Mouse (Mus musculus) megakaryocyte, embryonic 14.5 days (primary cell): ENCODE results near the gene Kdf1. TPM values are rescaled to one million over a fixed set of nuclear protein-coding genes. Genes with fewer than 3 reads are reported as not detected.

ENCODE experiments used
- H3K27me3 ChIP-seq: replicated peaks from 2 replicates; pipeline ENCODE3; 2012; ENCODE audit warnings: inconsistent platforms
- H3K36me3 ChIP-seq: replicated peaks from 2 replicates; pipeline ENCODE3; 2012; ENCODE audit warnings: low read length, inconsistent platforms, mixed read lengths
- H3K4me1 ChIP-seq: 2 replicates; pipeline ENCODE4 v1.6.1; 2012; ENCODE audit warnings: inconsistent platforms
- H3K4me3 ChIP-seq: replicated peaks from 2 replicates; pipeline ENCODE3; 2012; ENCODE audit warnings: moderate library complexity, mild to moderate bottlenecking, inconsistent platforms
- H3K9me3 ChIP-seq: 2 replicates; pipeline ENCODE4 v1.6.1; 2012; ENCODE audit warnings: inconsistent platforms
- FLI1 ChIP-seq: IDR thresholded peaks from 2 replicates; pipeline ENCODE4 v1.6.1; 2012; ENCODE audit warnings: low read length, inconsistent platforms, mixed read lengths
- GATA1 ChIP-seq: IDR thresholded peaks from 3 replicates; pipeline ENCODE4 v1.6.1; 2012; ENCODE audit warnings: mixed read lengths, low read length, inconsistent platforms, borderline replicate concordance
- polyA plus RNA-seq: library from polyadenylated mRNA; stranded (reverse); fragments of >175 nt; gene quantifications from 2 replicates; pipeline ENCODE4 v1.2.3, GENCODE M21; 2012; ENCODE audit warnings: low replicate concordance; ENCODE audit not compliant: insufficient read depth

The Kdf1 gene
- 0.83 and 4.7 TPM in 2 replicates for polyA plus RNA-seq

GRCm38 (mm10) chr4:133518601-133519368, at the start of gene Kdf1:
Gene Kdf1 (plus strand): TSS chr4:133518963.
- no peaks in the 10 kb centered on the region for H3K9me3 ChIP-seq
- H3K27me3 ChIP-seq = peaks cover 74% of the 10 kb centered on the region
- H3K4me1 ChIP-seq = peaks cover 12% of the 10 kb centered on the region
- no peaks in the 10 kb centered on the region for H3K36me3 ChIP-seq
- peak within 1 kb of the TSS; percentile 88 for H3K4me3 ChIP-seq
- TF ChIP-seq GATA1 (no peak), FLI1 (no peak)

- Histone ChIP-seq H3K36me3 (no peaks in the 10 kb centered on the region), H3K27me3 (peaks cover 39% of the 10 kb centered on the region), H3K4me1 (peaks cover 23% of the 10 kb centered on the region), H3K9me3 (peaks cover 4% of the 10 kb centered on the region; the same call in 1 of the 2 replicates), H3K4me3 (no peak overlapping the region)
- TF ChIP-seq FLI1 (no peak), GATA1 (no peak)
These were observed 49.6 kb upstream of the Kdf1 start for GRCm38 (mm10) chr4:133469122-133469521.

DNA sequence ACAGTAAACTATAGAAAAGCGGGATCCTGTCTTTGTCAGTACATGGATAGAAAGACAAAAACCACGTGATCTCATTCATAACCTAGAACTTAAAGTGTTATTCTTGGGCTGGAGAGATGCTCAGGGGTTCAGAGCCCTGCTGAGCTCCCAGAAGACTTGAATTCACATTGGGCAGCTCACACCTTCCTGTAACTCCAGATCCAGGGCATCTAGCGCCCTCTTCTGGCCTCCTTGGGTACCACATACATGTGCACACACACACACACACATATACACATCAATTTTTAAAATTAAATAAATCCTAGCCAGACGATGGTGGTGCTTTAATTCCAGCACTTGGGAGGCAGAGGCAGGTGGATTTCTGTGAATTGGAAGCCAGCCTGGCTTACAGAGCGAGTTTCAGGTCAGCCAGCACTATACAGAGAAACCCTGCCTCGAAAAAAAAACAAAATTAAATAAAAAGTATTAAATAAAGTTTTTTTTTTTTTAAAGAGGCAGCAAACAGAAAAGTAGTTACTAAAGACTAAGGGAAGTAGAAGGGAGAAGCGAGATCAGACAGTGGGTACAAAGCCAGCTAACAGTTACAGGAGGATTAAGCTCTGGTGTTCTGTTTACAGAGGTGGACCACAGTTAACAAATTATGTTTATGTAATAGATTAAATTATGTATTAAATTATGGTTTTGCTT, 47.5 kb upstream of the Kdf1 start:
- TF ChIP-seq FLI1 (no peak), GATA1 (no peak)
- peaks cover 47% of the 10 kb centered on the region for H3K27me3 ChIP-seq
- no peaks in the 10 kb centered on the region for H3K36me3 ChIP-seq
- H3K4me1 ChIP-seq = peaks cover 21% of the 10 kb centered on the region
- H3K4me3 ChIP-seq = no peak overlapping the region
- peaks cover 4% of the 10 kb centered on the region; the same call in 1 of the 2 replicates for H3K9me3 ChIP-seq

DNA sequence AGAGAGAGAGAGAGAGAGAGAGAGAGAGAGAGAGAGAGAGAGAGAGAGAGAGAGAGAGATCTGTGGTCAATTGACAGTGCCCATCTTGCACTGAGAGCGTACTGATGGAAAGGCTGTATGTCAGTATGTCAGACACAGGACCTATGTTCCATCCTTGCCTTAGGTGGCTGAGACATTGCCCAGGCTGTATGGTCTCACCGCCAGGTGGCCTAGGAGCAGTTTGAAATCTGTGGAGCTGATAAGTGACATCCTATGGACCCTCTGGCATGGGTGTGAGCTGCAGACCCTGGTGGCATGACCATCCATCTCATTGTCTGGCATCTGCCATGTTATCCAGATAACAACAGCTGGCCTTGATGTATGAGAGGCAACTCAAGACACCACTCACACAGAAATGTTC, 44.9 kb upstream of the Kdf1 start:
- Histone ChIP-seq H3K4me3 (no peak overlapping the region), H3K9me3 (peaks cover 4% of the 10 kb centered on the region; the same call in 1 of the 2 replicates), H3K4me1 (peaks cover 9% of the 10 kb centered on the region), H3K36me3 (no peaks in the 10 kb centered on the region), H3K27me3 (peaks cover 55% of the 10 kb centered on the region)
- no peak for TF ChIP-seq GATA1
- no peak for TF ChIP-seq FLI1

- H3K4me1 ChIP-seq = peaks cover 29% of the 10 kb centered on the region
- H3K36me3 ChIP-seq = no peaks in the 10 kb centered on the region
- H3K27me3 ChIP-seq = peaks cover 87% of the 10 kb centered on the region
- TF ChIP-seq GATA1 (no peak), FLI1 (no peak)
- no peaks in the 10 kb centered on the region for H3K9me3 ChIP-seq
- peak within 1 kb of the TSS; percentile 90 for H3K4me3 ChIP-seq
These were observed 39.1 kb upstream of the Kdf1 start, which contains the start of gene Tent5b for GRCm38 (mm10) chr4:133479458-133480184. Gene Tent5b (plus strand): TSS chr4:133480132.

GRCm38 (mm10) chr4:133480185-133480537, 38.6 kb upstream of the Kdf1 start:
- no peaks in the 10 kb centered on the region for H3K9me3 ChIP-seq
- H3K4me3 ChIP-seq = peak overlapping the region; percentile 90
- TF ChIP-seq FLI1 (no peak), GATA1 (no peak)
- no peaks in the 10 kb centered on the region for H3K36me3 ChIP-seq
- H3K27me3 ChIP-seq = peaks cover 86% of the 10 kb centered on the region
- H3K4me1 ChIP-seq = peaks cover 29% of the 10 kb centered on the region

- H3K36me3 ChIP-seq = no peaks in the 10 kb centered on the region
- peak overlapping the region; percentile 90 for H3K4me3 ChIP-seq
- peaks cover 89% of the 10 kb centered on the region for H3K27me3 ChIP-seq
- H3K4me1 ChIP-seq = peaks cover 29% of the 10 kb centered on the region
- no peaks in the 10 kb centered on the region for H3K9me3 ChIP-seq
- TF ChIP-seq GATA1 = no peak
- TF ChIP-seq FLI1 = no peak
These were observed 38.0 kb upstream of the Kdf1 start for GRCm38 (mm10) chr4:133480754-133481153.

GRCm38 (mm10) chr4:133481488-133481887, 37.3 kb upstream of the Kdf1 start:
- TF ChIP-seq FLI1 = no peak
- no peak for TF ChIP-seq GATA1
- Histone ChIP-seq H3K9me3 (no peaks in the 10 kb centered on the region), H3K4me1 (peaks cover 29% of the 10 kb centered on the region), H3K27me3 (peaks cover 91% of the 10 kb centered on the region), H3K36me3 (no peaks in the 10 kb centered on the region), H3K4me3 (no peak overlapping the region)

DNA sequence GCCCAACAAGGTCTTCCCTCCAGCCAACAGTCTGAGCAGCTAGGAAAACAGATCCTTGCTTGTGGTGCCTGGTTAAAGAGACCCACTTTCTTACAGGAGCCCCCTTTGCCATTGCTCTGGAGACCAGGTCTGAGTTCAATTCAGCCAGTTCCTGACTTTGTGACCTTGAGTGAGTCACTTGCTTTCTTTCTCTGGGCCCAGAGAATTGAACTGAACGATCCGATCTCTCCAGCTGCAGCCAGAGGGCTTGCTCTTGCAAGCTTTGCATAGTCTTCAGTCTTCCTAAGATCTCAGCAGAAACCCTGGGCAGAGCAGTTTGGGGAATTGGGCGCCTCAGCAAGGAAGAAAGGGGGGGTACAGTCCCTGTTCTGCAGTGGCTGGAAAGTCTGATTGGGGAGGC, 36.3 kb upstream of the Kdf1 start:
- H3K36me3 ChIP-seq = no peaks in the 10 kb centered on the region
- TF ChIP-seq FLI1 (no peak), GATA1 (no peak)
- peaks cover 29% of the 10 kb centered on the region for H3K4me1 ChIP-seq
- peaks cover 92% of the 10 kb centered on the region for H3K27me3 ChIP-seq
- no peak overlapping the region for H3K4me3 ChIP-seq
- no peaks in the 10 kb centered on the region for H3K9me3 ChIP-seq
